Mouse (Mus musculus): ENCODE measurements at regions not wholly inside any gene's neighbourhood (a gene's known extent, or its start where the extent isn't known, plus 50 kb on each side); places are given as distances from the start of the nearest gene placed in this dataset.

- peak; percentile 81 for DNase-seq (ENCODE audit: low read depth, low spot score)
These were observed 89.5 kb upstream of the Mrps22 start for GRCm38 (mm10) chr9:98690839-98691516.

DNA sequence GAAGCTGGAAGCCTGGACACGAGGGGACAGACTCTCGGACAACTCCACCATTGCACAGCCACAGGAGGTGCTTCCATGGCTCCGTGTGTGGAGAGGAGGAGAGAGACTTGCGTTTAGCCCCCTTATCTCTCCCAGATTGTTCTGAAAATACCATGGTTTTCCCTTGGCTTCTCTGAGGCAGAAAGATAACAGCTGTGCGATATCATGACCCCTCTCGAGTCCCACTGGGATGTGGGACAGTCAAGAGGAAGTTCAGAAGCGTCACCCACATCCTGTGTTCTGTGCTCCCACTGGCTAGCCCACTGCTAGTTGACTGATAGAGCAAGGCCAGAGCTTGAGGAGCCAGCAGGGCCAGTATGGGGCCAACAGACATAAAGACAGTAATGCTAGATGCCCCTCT, 84.1 kb upstream of the Mrps22 start:
- DNase-seq (ENCODE audit: low read depth, low spot score), result no peak

DNA sequence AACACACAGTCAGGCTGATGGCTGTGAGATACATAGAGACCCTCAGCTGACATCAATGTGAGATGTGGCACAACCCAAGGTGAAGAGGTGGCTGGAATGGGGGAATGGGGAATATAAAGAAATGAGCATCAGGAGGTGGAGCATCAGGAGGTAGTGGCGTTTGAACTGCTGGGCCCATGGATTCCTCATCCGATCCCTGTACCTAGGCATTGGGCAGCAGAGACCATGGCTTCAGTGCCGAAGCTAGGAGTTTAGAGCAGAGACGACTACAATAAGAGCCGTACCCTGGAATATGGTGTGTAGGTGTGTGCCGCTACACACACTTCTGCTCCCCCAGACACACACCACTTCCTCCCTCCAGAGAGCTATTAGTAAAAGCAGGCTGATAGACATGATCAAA, 82.9 kb upstream of the Mrps22 start:
- DNase-seq (ENCODE audit: low read depth, low spot score), result no peak

DNA sequence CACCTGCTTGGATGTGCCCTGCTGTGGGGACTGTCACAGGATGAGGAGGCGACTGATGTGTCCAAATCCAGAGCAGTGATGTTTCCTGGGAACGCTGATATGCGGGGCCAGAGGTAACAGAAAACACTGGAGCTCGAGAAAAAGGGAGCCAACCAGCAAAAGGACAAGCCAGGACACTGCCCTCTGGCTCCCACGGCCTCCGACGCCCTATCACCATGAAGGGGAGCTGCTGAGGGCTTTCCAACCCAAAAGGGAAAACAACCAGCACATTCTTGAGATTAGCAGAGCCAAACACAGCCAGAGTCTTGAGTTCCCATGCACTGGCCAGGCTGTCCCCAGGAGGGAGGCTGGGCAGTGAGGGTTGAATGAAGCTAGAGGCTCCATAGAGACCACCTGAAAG, 74.2 kb upstream of the Mrps22 start:
- no peak for DNase-seq (ENCODE audit: low read depth, low spot score)

GRCm38 (mm10) chr9:98673461-98674114, 72.1 kb upstream of the Mrps22 start:
- no peak for DNase-seq (ENCODE audit: low read depth, low spot score)

- DNase-seq (ENCODE audit: low read depth, low spot score), result no peak
These were observed 70.9 kb upstream of the Mrps22 start for GRCm38 (mm10) chr9:98672361-98672760.

DNA sequence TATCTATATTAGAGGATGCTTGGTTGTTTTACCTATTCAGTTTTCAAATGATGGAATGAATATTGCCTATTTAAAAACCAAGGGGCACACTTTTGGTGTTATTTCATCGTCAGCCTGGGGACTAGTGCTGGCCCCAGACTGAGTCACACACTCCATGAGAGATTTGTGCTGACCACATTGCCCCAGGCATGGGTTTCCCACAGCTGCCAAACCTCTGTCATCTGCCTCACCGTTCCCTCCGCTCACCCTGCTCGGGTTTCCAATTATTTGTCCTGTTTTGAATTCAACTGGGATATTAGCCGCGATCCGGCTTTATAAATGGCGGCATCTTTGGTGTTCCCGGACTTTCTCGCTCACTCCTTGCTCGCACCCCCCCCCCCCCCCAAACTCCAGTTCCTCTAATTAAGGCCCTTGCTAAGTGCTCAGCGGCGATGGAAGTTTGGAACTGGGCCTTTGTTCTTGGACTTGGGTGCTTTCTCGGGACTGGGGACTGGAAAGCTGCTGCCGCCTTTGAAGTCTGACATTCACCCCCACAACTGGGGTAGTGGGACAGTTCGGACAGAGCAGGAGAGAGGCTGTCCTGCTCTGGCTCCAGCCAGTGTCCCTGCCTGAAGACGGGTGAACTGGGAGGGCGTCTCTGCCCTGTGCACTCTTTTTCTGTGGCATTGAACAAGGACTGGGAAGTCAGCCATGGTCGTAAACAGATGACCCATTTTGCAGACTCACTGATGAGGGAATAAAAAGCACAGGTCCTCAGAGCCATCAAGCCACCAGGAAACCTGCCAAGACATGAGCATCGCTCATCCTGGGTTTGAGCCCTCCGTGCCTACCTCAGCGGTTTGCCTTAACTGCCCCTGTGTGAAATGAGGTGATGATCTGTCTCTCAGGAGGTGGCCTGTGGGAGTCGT, 67.2 kb upstream of the Mrps22 start:
- DNase-seq (ENCODE audit: low read depth, low spot score), result no peak

DNA sequence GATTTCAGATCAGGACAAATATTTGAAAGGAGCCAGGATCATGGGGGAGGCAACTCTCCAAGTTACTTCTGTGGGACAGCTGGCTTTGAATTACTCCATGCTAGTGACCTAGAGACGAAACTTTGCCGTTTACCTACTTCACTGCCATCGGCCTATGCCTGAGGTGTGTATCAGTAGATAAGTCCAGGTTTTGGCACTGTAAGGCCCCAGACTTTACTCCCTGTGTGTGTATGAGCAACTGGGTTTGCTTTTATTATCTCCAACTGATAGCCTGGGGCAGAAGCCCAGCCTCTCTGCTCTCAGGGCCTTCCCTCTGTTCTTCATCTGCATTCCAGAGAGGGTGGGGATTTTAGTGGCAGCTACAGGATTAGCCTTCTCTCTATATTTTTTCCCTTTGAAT, 65.6 kb upstream of the Mrps22 start:
- DNase-seq (ENCODE audit: low read depth, low spot score), result no peak

- no peak for DNase-seq (ENCODE audit: low read depth, low spot score)
These were observed 61.6 kb upstream of the Mrps22 start for GRCm38 (mm10) chr9:98663011-98663410.

DNA sequence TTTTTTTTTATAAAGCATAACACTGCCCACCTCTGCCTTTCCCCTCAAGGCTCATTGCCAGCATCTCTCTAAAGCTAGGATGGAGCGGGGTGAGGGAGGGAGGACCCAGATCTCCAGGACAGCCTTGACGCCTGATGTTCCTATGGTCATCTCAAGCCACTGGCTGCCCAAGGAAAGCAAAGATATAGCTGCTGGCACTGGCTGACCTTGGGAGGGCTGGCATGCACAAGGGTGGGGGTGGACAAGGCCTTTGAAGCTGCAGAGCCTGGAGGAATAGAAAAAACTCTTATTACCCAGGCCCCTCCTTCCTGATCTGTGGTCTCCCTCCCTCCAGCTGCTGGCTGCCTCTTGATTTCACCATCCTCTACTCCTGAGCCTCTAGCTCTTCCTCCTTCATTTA, 50.2 kb upstream of the Mrps22 start:
- DNase-seq (ENCODE audit: low read depth, low spot score), result no peak
